Mouse (Mus musculus) kidney, adult 2 months (tissue): ENCODE measurements at regions not wholly inside any gene's neighbourhood (a gene's known extent, or its start where the extent isn't known, plus 50 kb on each side); places are given as distances from the start of the nearest gene placed in this dataset.

Experiments
- DNase-seq: peaks from one replicate; pipeline ENCODE4 v3.0.0; 2021
- H3K27ac ChIP-seq: fragments of 200-500 bp; 2 replicates; pipeline ENCODE4 v1.5.1; 2012; ENCODE audit warnings: low read depth, low read length, control low read depth, inconsistent platforms; ENCODE audit not compliant: insufficient read depth
- H3K27me3 ChIP-seq: fragments of 200-500 bp; replicated peaks from 2 replicates; pipeline ENCODE4 v1.6.1; 2012; ENCODE audit warnings: mild to moderate bottlenecking, moderate library complexity, low read length, inconsistent platforms; ENCODE audit not compliant: control insufficient read depth, insufficient read depth
- H3K36me3 ChIP-seq: fragments of 200-500 bp; 2 replicates; pipeline ENCODE4 v1.6.1; 2012; ENCODE audit warnings: mild to moderate bottlenecking, moderate library complexity, low read length, inconsistent platforms; ENCODE audit not compliant: control insufficient read depth, insufficient read depth
- H3K4me1 ChIP-seq: fragments of 200-500 bp; 2 replicates; pipeline ENCODE4 v1.6.1; 2011; ENCODE audit warnings: low read length; ENCODE audit not compliant: control insufficient read depth, insufficient read depth
- H3K4me3 ChIP-seq: fragments of 200-500 bp; 2 replicates; pipeline ENCODE4 v1.5.1; 2011; ENCODE audit warnings: mild to moderate bottlenecking, low read depth, low read length, control low read depth; ENCODE audit not compliant: insufficient read depth
- CTCF ChIP-seq: fragments of 200-500 bp; conservative IDR thresholded peaks from 2 replicates; pipeline ENCODE4 v1.5.1; 2011; ENCODE audit warnings: low read depth, mild to moderate bottlenecking, control low read depth, low read length, moderate library complexity, mixed read lengths; ENCODE audit not compliant: insufficient read depth, insufficient read length
- POLR2A ChIP-seq: fragments of 200-500 bp; IDR thresholded peaks from one replicate; pipeline ENCODE4 v1.6.1; 2011; ENCODE audit warnings: low read depth, low read length, control low read depth
- WGBS: fragments of 180-500 bp; shearing (Covaris S2); methylation state at CpG from one replicate; pipeline ENCODE4 v1.1.7; 2018; 5-methylcytosine and 5-hydroxymethylcytosine counted together

GRCm38 (mm10) chr1:63938416-63938815 lies 169.3 kb upstream of the 4933402D24Rik start:
- no peak for DNase-seq
- no peaks in the 10 kb centered on the region for H3K4me1 ChIP-seq
- 36% methylated on average over 4 of the region's 4 CpGs for WGBS
- TF ChIP-seq CTCF = no peak
- TF ChIP-seq POLR2A = no peak
- H3K4me3 ChIP-seq = no peak overlapping the region
- no peaks in the 10 kb centered on the region for H3K27me3 ChIP-seq
- no peaks in the 10 kb centered on the region for H3K36me3 ChIP-seq
- no peak overlapping the region for H3K27ac ChIP-seq

- WGBS = 74% methylated on average over 3 of the region's 3 CpGs
- Histone ChIP-seq H3K27me3 (no peaks in the 10 kb centered on the region), H3K4me1 (no peaks in the 10 kb centered on the region), H3K36me3 (no peaks in the 10 kb centered on the region), H3K27ac (no peak overlapping the region), H3K4me3 (no peak overlapping the region)
- TF ChIP-seq POLR2A (no peak), CTCF (no peak)
- DNase-seq = no peak
Measured at GRCm38 (mm10) chr1:63937480-63937879, 168.4 kb upstream of the 4933402D24Rik start.

GRCm38 (mm10) chr1:63934570-63935280 lies 165.7 kb upstream of the 4933402D24Rik start:
- 94% methylated on average over 8 of the region's 8 CpGs for WGBS
- Histone ChIP-seq H3K27me3 (no peaks in the 10 kb centered on the region), H3K4me1 (no peaks in the 10 kb centered on the region), H3K36me3 (no peaks in the 10 kb centered on the region), H3K4me3 (no peak overlapping the region), H3K27ac (no peak overlapping the region)
- TF ChIP-seq POLR2A = no peak
- no peak for TF ChIP-seq CTCF
- DNase-seq = no peak

- no peak for TF ChIP-seq POLR2A
- TF ChIP-seq CTCF = no peak
- DNase-seq = no peak
- no peaks in the 10 kb centered on the region for H3K36me3 ChIP-seq
- H3K4me3 ChIP-seq = no peak overlapping the region
- 40% methylated on average over 9 of the region's 9 CpGs for WGBS
- H3K27ac ChIP-seq = no peak overlapping the region
- H3K4me1 ChIP-seq = no peaks in the 10 kb centered on the region
- no peaks in the 10 kb centered on the region for H3K27me3 ChIP-seq
Measured at GRCm38 (mm10) chr1:63932484-63932883, 163.4 kb upstream of the 4933402D24Rik start.

GRCm38 (mm10) chr1:63929362-63930125 lies 160.5 kb upstream of the 4933402D24Rik start:
- TF ChIP-seq POLR2A (no peak), CTCF (no peak)
- WGBS = 90% methylated on average over 4 of the region's 4 CpGs
- H3K4me1 ChIP-seq = no peaks in the 10 kb centered on the region
- no peak overlapping the region for H3K27ac ChIP-seq
- H3K4me3 ChIP-seq = no peak overlapping the region
- no peak for DNase-seq
- H3K27me3 ChIP-seq = no peaks in the 10 kb centered on the region
- no peaks in the 10 kb centered on the region for H3K36me3 ChIP-seq

GRCm38 (mm10) chr1:63928850-63929249 lies 159.8 kb upstream of the 4933402D24Rik start:
- Histone ChIP-seq H3K27ac (no peak overlapping the region), H3K4me1 (no peaks in the 10 kb centered on the region), H3K36me3 (no peaks in the 10 kb centered on the region), H3K27me3 (no peaks in the 10 kb centered on the region), H3K4me3 (no peak overlapping the region)
- TF ChIP-seq CTCF (no peak), POLR2A (no peak)
- DNase-seq = no peak
- 86% methylated on average over 5 of the region's 5 CpGs for WGBS

GRCm38 (mm10) chr1:63928361-63928760 lies 159.3 kb upstream of the 4933402D24Rik start:
- no peak overlapping the region for H3K27ac ChIP-seq
- H3K4me1 ChIP-seq = no peaks in the 10 kb centered on the region
- no peaks in the 10 kb centered on the region for H3K27me3 ChIP-seq
- DNase-seq = no peak
- TF ChIP-seq CTCF = no peak
- no peak for TF ChIP-seq POLR2A
- H3K4me3 ChIP-seq = no peak overlapping the region
- WGBS = 87% methylated on average over 3 of the region's 3 CpGs
- H3K36me3 ChIP-seq = no peaks in the 10 kb centered on the region
